Mouse (Mus musculus) stomach, postnatal 0 days (tissue): ENCODE data around the gene Lmbr1l.

Experiments
- CTCF ChIP-seq: IDR thresholded peaks from 2 replicates; pipeline ENCODE4 v1.5.1; 2016; ENCODE audit warnings: antibody characterized with exemption, low read depth, mild to moderate bottlenecking, moderate library complexity
- EP300 ChIP-seq: optimal IDR thresholded peaks from 2 replicates; pipeline ENCODE3; 2016; ENCODE audit warnings: antibody characterized with exemption

DNA sequence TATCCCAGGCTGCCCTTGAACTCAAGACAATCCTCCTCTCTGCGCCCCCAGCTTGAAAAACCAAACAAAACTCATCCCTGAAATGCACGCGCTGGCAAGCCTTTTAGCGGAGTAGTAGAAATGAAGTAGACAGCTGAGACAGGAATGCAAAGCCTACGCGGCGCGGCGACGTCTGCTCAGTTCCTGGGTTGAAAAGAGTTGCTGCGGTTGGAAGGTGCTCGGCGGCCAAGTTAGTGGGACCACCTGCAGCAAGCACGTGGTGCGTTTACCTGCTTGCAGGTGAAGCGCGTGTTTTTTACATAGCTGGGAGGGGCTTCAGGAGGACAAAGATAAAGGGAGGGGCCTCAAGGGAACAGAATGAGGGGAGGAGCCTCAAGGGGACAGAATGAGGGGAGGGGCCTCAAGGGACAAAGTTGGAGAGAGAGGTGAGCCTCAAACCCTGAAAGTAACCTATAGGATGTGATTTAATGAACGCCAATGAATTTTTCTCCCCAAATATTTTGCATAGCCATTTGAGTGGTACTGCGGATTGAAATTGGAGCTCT, 26.8 kb downstream of the Lmbr1l start:
- TF ChIP-seq EP300 (no peak), CTCF (no peak)
